Mouse (Mus musculus): ENCODE results near the gene Tom1l1. TPM values are rescaled to one million over a fixed set of nuclear protein-coding genes. Genes with fewer than 3 reads are reported as not detected.

Tom1l1 gene
- polyA plus RNA-seq, 1 experiment from 2014 or later = 32.5 TPM

GRCm38 (mm10) chr11:90665161-90665560, 23.0 kb downstream of the Tom1l1 start:
- Histone ChIP-seq H3K4me1 (ENCODE audit: insufficient read depth, low read depth, low read length) (peaks cover 8% of the 10 kb centered on the region; the same call in 1 of the 2 replicates), H3K4me2 (replicated peaks; ENCODE audit: low read depth, low read length) (peak overlapping the region; percentile 31), H3K9ac (replicated peaks; ENCODE audit: low read depth) (no peak overlapping the region), H3K36me3 (ENCODE audit: insufficient read depth, low read length) (peaks cover 11% of the 10 kb centered on the region), H3K27ac (ENCODE audit: low read length) (peak overlapping the region; percentile 65), H3K27me3 (replicated peaks; ENCODE audit: insufficient read depth, low read length) (no peaks in the 10 kb centered on the region), H3K9me3 (ENCODE audit: low read length) (no peaks in the 10 kb centered on the region), H3K4me3 (ENCODE audit: low read depth, low read length) (no peak overlapping the region)
- 20% methylated on average over 6 of the region's 6 CpGs for WGBS
- DNase-seq (ENCODE audit: low spot score) (peak; percentile 79), ATAC-seq (peak; percentile 74)
- no peak for TF ChIP-seq CTCF (IDR thresholded peaks at IDR 0.05)

GRCm38 (mm10) chr11:90664345-90664986, 23.7 kb downstream of the Tom1l1 start:
- H3K9me3 ChIP-seq (ENCODE audit: low read length) = no peaks in the 10 kb centered on the region
- WGBS = 6% methylated on average over 8 of the region's 8 CpGs
- peak overlapping the region; percentile 31; the same call in 1 of the 2 replicates for H3K4me2 ChIP-seq (replicated peaks; ENCODE audit: low read depth, low read length)
- peak overlapping the region; percentile 65 for H3K27ac ChIP-seq (ENCODE audit: low read length)
- no peak for TF ChIP-seq EP300 (IDR thresholded peaks at IDR 0.05)
- no peak for TF ChIP-seq CTCF (IDR thresholded peaks at IDR 0.05)
- no peak overlapping the region for H3K4me3 ChIP-seq (ENCODE audit: low read depth, low read length)
- ATAC-seq (peak; percentile 37; the same call in 1 of the 2 replicates), DNase-seq (ENCODE audit: low spot score) (peak; percentile 27)
- no peaks in the 10 kb centered on the region for H3K27me3 ChIP-seq (replicated peaks; ENCODE audit: insufficient read depth, low read length)
- H3K4me1 ChIP-seq (ENCODE audit: insufficient read depth, low read depth, low read length) = peaks cover 8% of the 10 kb centered on the region; the same call in 1 of the 2 replicates
- H3K36me3 ChIP-seq (ENCODE audit: insufficient read depth, low read length) = peaks cover 5% of the 10 kb centered on the region; the same call in 1 of the 2 replicates
- no peak overlapping the region for H3K9ac ChIP-seq (replicated peaks; ENCODE audit: low read depth)

GRCm38 (mm10) chr11:90663618-90664297, 24.4 kb downstream of the Tom1l1 start:
- Histone ChIP-seq H3K36me3 (ENCODE audit: insufficient read depth, low read length) (peaks cover 4% of the 10 kb centered on the region; the same call in 1 of the 2 replicates), H3K9ac (replicated peaks; ENCODE audit: low read depth) (no peak overlapping the region), H3K4me2 (replicated peaks; ENCODE audit: low read depth, low read length) (no peak overlapping the region), H3K4me3 (ENCODE audit: low read depth, low read length) (no peak overlapping the region), H3K4me1 (ENCODE audit: insufficient read depth, low read depth, low read length) (peaks cover 8% of the 10 kb centered on the region; the same call in 1 of the 2 replicates), H3K27ac (ENCODE audit: low read length) (peak overlapping the region; percentile 65), H3K9me3 (ENCODE audit: low read length) (no peaks in the 10 kb centered on the region), H3K27me3 (replicated peaks; ENCODE audit: insufficient read depth, low read length) (no peaks in the 10 kb centered on the region)
- DNase-seq (ENCODE audit: low spot score) = peak; percentile 15
- ATAC-seq = no peak
- WGBS = 41% methylated on average over 5 of the region's 5 CpGs
- TF ChIP-seq CTCF (IDR thresholded peaks at IDR 0.05) = no peak
- TF ChIP-seq EP300 (IDR thresholded peaks at IDR 0.05) = no peak

- peaks cover 4% of the 10 kb centered on the region; the same call in 1 of the 2 replicates for H3K36me3 ChIP-seq (ENCODE audit: insufficient read depth, low read length)
- TF ChIP-seq EP300 (IDR thresholded peaks at IDR 0.05) = no peak
- no peak for TF ChIP-seq CTCF (IDR thresholded peaks at IDR 0.05)
- ATAC-seq = no peak
These were observed 25.1 kb downstream of the Tom1l1 start for GRCm38 (mm10) chr11:90663052-90663451.

GRCm38 (mm10) chr11:90660662-90661061, 27.5 kb downstream of the Tom1l1 start:
- 83% methylated on average over 4 of the region's 4 CpGs for WGBS
- Histone ChIP-seq H3K4me1 (ENCODE audit: insufficient read depth, low read depth, low read length) (peaks cover 4% of the 10 kb centered on the region; the same call in 1 of the 2 replicates), H3K36me3 (ENCODE audit: insufficient read depth, low read length) (peaks cover 4% of the 10 kb centered on the region; the same call in 1 of the 2 replicates), H3K9ac (replicated peaks; ENCODE audit: low read depth) (no peak overlapping the region), H3K27ac (ENCODE audit: low read length) (no peak overlapping the region), H3K9me3 (ENCODE audit: low read length) (no peaks in the 10 kb centered on the region), H3K4me2 (replicated peaks; ENCODE audit: low read depth, low read length) (no peak overlapping the region), H3K27me3 (replicated peaks; ENCODE audit: insufficient read depth, low read length) (no peaks in the 10 kb centered on the region), H3K4me3 (ENCODE audit: low read depth, low read length) (no peak overlapping the region)
- no peak for ATAC-seq
- DNase-seq (ENCODE audit: low spot score) = no peak
- TF ChIP-seq EP300 (IDR thresholded peaks at IDR 0.05) = no peak

More at GRCm38 (mm10) chr11:90663052-90663451, 25.1 kb downstream of the Tom1l1 start:
- H3K27me3 ChIP-seq (replicated peaks; ENCODE audit: insufficient read depth, low read length) = no peaks in the 10 kb centered on the region
- WGBS = 53% methylated on average over 3 of the region's 3 CpGs
- no peaks in the 10 kb centered on the region for H3K9me3 ChIP-seq (ENCODE audit: low read length)
- DNase-seq (ENCODE audit: low spot score) = no peak
- H3K9ac ChIP-seq (replicated peaks; ENCODE audit: low read depth) = no peak overlapping the region
- H3K4me2 ChIP-seq (replicated peaks; ENCODE audit: low read depth, low read length) = no peak overlapping the region
- H3K4me3 ChIP-seq (ENCODE audit: low read depth, low read length) = no peak overlapping the region
- no peak overlapping the region for H3K27ac ChIP-seq (ENCODE audit: low read length)
- peaks cover 8% of the 10 kb centered on the region; the same call in 1 of the 2 replicates for H3K4me1 ChIP-seq (ENCODE audit: insufficient read depth, low read depth, low read length)

GRCm38 (mm10) chr11:90657527-90657926, 30.6 kb downstream of the Tom1l1 start:
- no peaks in the 10 kb centered on the region for H3K27me3 ChIP-seq (replicated peaks; ENCODE audit: insufficient read depth, low read length)
- no peak overlapping the region for H3K4me2 ChIP-seq (replicated peaks; ENCODE audit: low read depth, low read length)
- ATAC-seq (peak; percentile 77), DNase-seq (ENCODE audit: low spot score) (peak; percentile 43)
- no peak overlapping the region for H3K4me3 ChIP-seq (ENCODE audit: low read depth, low read length)
- 58% methylated on average over 12 of the region's 12 CpGs for WGBS
- H3K4me1 ChIP-seq (ENCODE audit: insufficient read depth, low read depth, low read length) = no peaks in the 10 kb centered on the region
- H3K9ac ChIP-seq (replicated peaks; ENCODE audit: low read depth) = no peak overlapping the region
- H3K9me3 ChIP-seq (ENCODE audit: low read length) = no peaks in the 10 kb centered on the region
- TF ChIP-seq CTCF (IDR thresholded peaks at IDR 0.05) (no peak), EP300 (IDR thresholded peaks at IDR 0.05) (no peak)
- peaks cover 4% of the 10 kb centered on the region; the same call in 1 of the 2 replicates for H3K36me3 ChIP-seq (ENCODE audit: insufficient read depth, low read length)
- H3K27ac ChIP-seq (ENCODE audit: low read length) = peak overlapping the region; percentile 43; the same call in 1 of the 2 replicates
